Comparison of ENCODE assay signal across 8 mouse cellular contexts in genomic region chr2:119674525-119675214, GRCm38 (mm10). TPM values are rescaled to one million over a fixed set of nuclear protein-coding genes. Genes with fewer than 3 reads are reported as not detected.
A peak's percentile ranks its signal among the peaks of the same experiment; 100 is the strongest.
DNase-seq lines count a peak whose midpoint lies in the region; ATAC-seq and TF ChIP-seq lines count a peak whose summit lies in the region.

Gene Rtf1, plus strand, starts transcription at chr2:119675068.

- WGBS in forebrain, embryonic 14.5 days: 0% methylated on average over 36 of the region's 58 CpGs
- WGBS in lung, adult 2 months: 1% methylated on average over 50 of the region's 58 CpGs

- peak within 1 kb of the TSS; percentile 93 for H3K9ac ChIP-seq in ES-Bruce4 (ENCODE audit: low read depth, poor library complexity, severe bottlenecking)
- peak within 1 kb of the TSS; percentile 96 for H3K9ac ChIP-seq in forebrain, embryonic 14.5 days (ENCODE audit: low read length)

- TF ChIP-seq CTCF in ES-Bruce4 (IDR thresholded peaks at IDR 0.05; ENCODE audit: low read depth, low read length): no peak
- TF ChIP-seq CTCF in lung, adult 2 months (IDR thresholded peaks at IDR 0.05; ENCODE audit: insufficient read depth, low read length): no peak

- intact Hi-C loops in heart, postnatal 25 days (cut with DNase I): loop anchor here (5.0 kb wide), 1 partner anchor 132 kb away; no protein-coding TSS in a partner anchor

- H3K27ac ChIP-seq in ES-Bruce4 (ENCODE audit: insufficient read depth, low read length): peak within 1 kb of the TSS; percentile 64; the same call in 1 of the 2 replicates
- peak within 1 kb of the TSS; percentile 44 for H3K27ac ChIP-seq in forebrain, embryonic 14.5 days (ENCODE audit: low read depth, low read length)

- peak within 1 kb of the TSS; percentile 85 for H3K4me2 ChIP-seq in forebrain, embryonic 14.5 days (ENCODE audit: low read length)

- no peak for TF ChIP-seq EP300 in ES-Bruce4 (IDR thresholded peaks at IDR 0.05; ENCODE audit: insufficient read depth, low read depth, low read length)

- DNase-seq in forebrain, embryonic 14.5 days (ENCODE audit: low spot score): peak; percentile 93
- peak; percentile 86 for DNase-seq in heart, postnatal 25 days (ENCODE audit: low spot score)
- DNase-seq in layer of hippocampus, adult 18-20 months (ENCODE audit: low spot score in 2 of 2): peak; percentile 88 to 94
- DNase-seq in lung, adult 2 months: peak; percentile 94
- DNase-seq in thymus, adult 18-20 months: peak; percentile 88 to 90

- ATAC-seq in cerebellum, adult (ENCODE audit: insufficient number of reproducible peaks, low FRiP score, low TSS enrichment): peak; percentile 90
- peak; percentile 98 for ATAC-seq in forebrain, embryonic 14.5 days
- peak; percentile 89 for ATAC-seq in neutrophil, adult 5-6 weeks (ENCODE audit: extremely low read depth, insufficient number of reproducible peaks, low FRiP score, poor library complexity, severe bottlenecking)

- H3K4me3 ChIP-seq in ES-Bruce4 (ENCODE audit: low read depth, low read length): peak within 1 kb of the TSS; percentile 97
- peak within 1 kb of the TSS; percentile 93 for H3K4me3 ChIP-seq in forebrain, embryonic 14.5 days (ENCODE audit: low read depth, low read length)
- peak within 1 kb of the TSS; percentile 97 for H3K4me3 ChIP-seq in lung, adult 2 months (replicated peaks; ENCODE audit: extremely low read depth, low read depth, low read length)

- peak; percentile 86 for TF ChIP-seq POLR2A in ES-Bruce4 (IDR thresholded peaks at IDR 0.05; ENCODE audit: insufficient read depth, low read length)
- peak; percentile 83; the same call in 1 of the 2 replicates for TF ChIP-seq POLR2A in lung, adult 2 months (IDR thresholded peaks at IDR 0.05; ENCODE audit: borderline replicate concordance, extremely low read depth, low read depth, low read length)

- no peaks in the 10 kb centered on the region for H3K4me1 ChIP-seq in ES-Bruce4 (ENCODE audit: control insufficient read depth, insufficient read depth, low read length)
- H3K4me1 ChIP-seq in forebrain, embryonic 14.5 days (ENCODE audit: control insufficient read depth, insufficient read depth, low read length): peaks cover 9% of the 10 kb centered on the region
- H3K4me1 ChIP-seq in lung, adult 2 months (ENCODE audit: control insufficient read depth, insufficient read depth, low read length): peaks cover 6% of the 10 kb centered on the region; the same call in 1 of the 2 replicates

- no peaks in the 10 kb centered on the region for H3K27me3 ChIP-seq in ES-Bruce4 (ENCODE audit: control insufficient read depth, insufficient read depth, low read length, poor library complexity, severe bottlenecking)
- no peaks in the 10 kb centered on the region for H3K27me3 ChIP-seq in forebrain, embryonic 14.5 days (replicated peaks; ENCODE audit: control insufficient read depth, insufficient read depth, low read length)

- no peaks in the 10 kb centered on the region for H3K9me3 ChIP-seq in ES-Bruce4 (replicated peaks; ENCODE audit: control insufficient read depth, insufficient read depth, low read length, poor library complexity, severe bottlenecking)
- no peaks in the 10 kb centered on the region for H3K9me3 ChIP-seq in forebrain, embryonic 14.5 days (replicated peaks; ENCODE audit: control insufficient read depth, low read length)

- 0 out of 2 replicates have a peak, but pooled peaks cover 2% of the 10 kb centered on the region for H3K36me3 ChIP-seq in ES-Bruce4 (ENCODE audit: control insufficient read depth, insufficient read depth, low read length, poor library complexity, severe bottlenecking)
- no peaks in the 10 kb centered on the region for H3K36me3 ChIP-seq in forebrain, embryonic 14.5 days (ENCODE audit: control insufficient read depth, insufficient read depth, low read length)

RNA-seq across cellular contexts. Expression of gene Rtf1, which starts in this region (rescaled TPM):
- 34.9 and 47.3 TPM in 2 replicates for polyA plus RNA-seq in ES-Bruce4 (2011; ENCODE audit: insufficient read depth, insufficient read length, low read depth, missing spikeins)
- 32.6 and 38.0 TPM in 2 replicates for polyA plus RNA-seq in forebrain, embryonic 14.5 days (2014; fragmentation: Nextera tagmentation; extraction: Ambion mirVana)
- 10 to 100 TPM; 20.4 to 20.9 TPM for total RNA-seq in heart, postnatal 25 days (2021)
- 10 to 100 TPM; 60.9 to 61.1 TPM for total RNA-seq in layer of hippocampus, adult 18-20 months (2021)
- 6.7 and 10.3 TPM in 2 replicates for polyA plus RNA-seq in lung, adult 2 months (2012; rRNA removed)
- total RNA-seq in neutrophil, adult 5-6 weeks (2017): 34.7 and 36.4 TPM in 2 replicates

Comparison
In these comparisons a context has a peak if more than half of its experiments do, and no peak if none do; other contexts are left out.
1. Peak in every context shown above with its lines: DNase-seq, ATAC-seq, H3K4me3 ChIP-seq and H3K27ac ChIP-seq.